Mouse (Mus musculus): ENCODE results near the gene BC005537. TPM values are rescaled to one million over a fixed set of nuclear protein-coding genes. Genes with fewer than 3 reads are reported as not detected.
"Not testable (repeated sequence)": the region's sequence is repeated elsewhere in the genome, so short reads cannot be mapped to it uniquely, and the experiment has no call there.

The BC005537 gene
- 16.0 and 20.0 TPM in 2 replicates for polyA plus RNA-seq (2015; fragmentation: Nextera tagmentation; extraction: Ambion mirVana)

DNA sequence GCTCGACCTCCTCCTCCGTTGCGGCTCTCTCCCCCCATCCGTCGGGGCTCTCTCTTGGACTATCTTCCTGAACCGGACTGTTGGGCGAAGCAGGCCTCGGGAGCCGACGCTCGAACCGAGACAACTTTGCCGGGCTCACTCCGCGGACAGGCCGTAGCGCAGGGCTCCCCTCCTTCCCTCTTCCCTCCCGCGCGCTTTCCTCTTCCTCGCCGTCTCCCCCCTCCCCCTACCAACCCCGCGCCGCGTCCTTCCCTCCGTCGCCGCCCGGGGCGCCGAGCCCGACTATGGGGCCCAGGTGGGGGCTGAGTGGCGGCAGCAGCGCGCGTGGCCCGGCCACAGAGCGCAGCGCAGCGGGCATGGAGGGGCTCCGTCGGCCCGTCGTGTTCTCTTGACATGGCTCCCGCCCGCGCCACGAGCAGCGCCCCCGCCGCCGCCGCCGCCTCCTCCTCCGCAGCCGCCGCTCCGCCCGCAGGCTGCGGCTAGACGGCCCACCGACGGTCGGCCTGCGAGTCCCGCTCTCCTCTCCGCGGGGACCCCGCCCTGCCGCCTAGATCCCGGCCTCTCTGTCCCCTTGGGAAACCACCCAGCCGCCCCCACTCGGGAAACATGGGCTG lies at the start of gene BC005537:
Gene BC005537 (plus strand): TSS at position 350 of the 614 bp plus-strand sequence.
- no peaks in the 10 kb centered on the region for H3K9me3 ChIP-seq (replicated peaks)
- WGBS, result under 1% methylated on average over 56 of the region's 74 CpGs
- H3K4me3 ChIP-seq (replicated peaks), result peak within 1 kb of the TSS; percentile 96
- no peaks in the 10 kb centered on the region for H3K27me3 ChIP-seq (replicated peaks)
- H3K9ac ChIP-seq (replicated peaks), result peak within 1 kb of the TSS; percentile 92
- peak; percentile 58 for ATAC-seq (ENCODE audit: low FRiP score)
- peak within 1 kb of the TSS; percentile 98 for H3K27ac ChIP-seq (replicated peaks)
- peak within 1 kb of the TSS; percentile 86 for H3K4me2 ChIP-seq
- peaks cover 32% of the 10 kb centered on the region for H3K4me1 ChIP-seq
- H3K36me3 ChIP-seq, result peaks cover 4% of the 10 kb centered on the region

- H3K4me2 ChIP-seq, result no peak overlapping the region
- 93% methylated on average over 3 of the region's 3 CpGs for WGBS
- no peaks in the 10 kb centered on the region for H3K27me3 ChIP-seq (replicated peaks)
- no peaks in the 10 kb centered on the region for H3K9me3 ChIP-seq (replicated peaks)
- H3K27ac ChIP-seq (replicated peaks), result no peak overlapping the region
- H3K9ac ChIP-seq (replicated peaks), result no peak overlapping the region
- no peak for ATAC-seq (ENCODE audit: low FRiP score)
- no peaks in the 10 kb centered on the region for H3K36me3 ChIP-seq
- peaks cover 6% of the 10 kb centered on the region for H3K4me1 ChIP-seq
- no peak overlapping the region for H3K4me3 ChIP-seq (replicated peaks)
Measured at GRCm38 (mm10) chr13:24756756-24757155, 44.7 kb upstream of the BC005537 start.

GRCm38 (mm10) chr13:24757820-24758564 lies 43.5 kb upstream of the BC005537 start:
- ATAC-seq (ENCODE audit: low FRiP score), result no peak
- WGBS, result 82% methylated on average over 12 of the region's 12 CpGs
- no peak overlapping the region for H3K27ac ChIP-seq (replicated peaks)
- no peaks in the 10 kb centered on the region for H3K36me3 ChIP-seq
- no peak overlapping the region for H3K4me3 ChIP-seq (replicated peaks)
- H3K27me3 ChIP-seq (replicated peaks), result no peaks in the 10 kb centered on the region
- H3K9me3 ChIP-seq (replicated peaks), result no peaks in the 10 kb centered on the region
- H3K9ac ChIP-seq (replicated peaks), result no peak overlapping the region
- no peak overlapping the region for H3K4me2 ChIP-seq
- peaks cover 13% of the 10 kb centered on the region for H3K4me1 ChIP-seq

- no peak for ATAC-seq (ENCODE audit: low FRiP score)
- Histone ChIP-seq H3K36me3 (no peaks in the 10 kb centered on the region), H3K4me1 (peaks cover 13% of the 10 kb centered on the region), H3K27ac (replicated peaks) (no peak overlapping the region), H3K4me3 (replicated peaks) (no peak overlapping the region), H3K9me3 (replicated peaks) (no peaks in the 10 kb centered on the region), H3K27me3 (replicated peaks) (no peaks in the 10 kb centered on the region), H3K9ac (replicated peaks) (no peak overlapping the region), H3K4me2 (no peak overlapping the region)
- WGBS, result 92% methylated on average over 10 of the region's 10 CpGs
Measured at GRCm38 (mm10) chr13:24759451-24759850, 42.0 kb upstream of the BC005537 start.

- Histone ChIP-seq H3K27ac (replicated peaks) (no peak overlapping the region), H3K4me2 (peak overlapping the region; percentile 84), H3K9me3 (replicated peaks) (no peaks in the 10 kb centered on the region), H3K9ac (replicated peaks) (no peak overlapping the region), H3K27me3 (replicated peaks) (no peaks in the 10 kb centered on the region), H3K4me1 (peaks cover 13% of the 10 kb centered on the region), H3K36me3 (no peaks in the 10 kb centered on the region), H3K4me3 (replicated peaks) (no peak overlapping the region)
- 61% methylated on average over 5 of the region's 5 CpGs for WGBS
- no peak for ATAC-seq (ENCODE audit: low FRiP score)
Measured at GRCm38 (mm10) chr13:24760351-24760870, 41.0 kb upstream of the BC005537 start.

DNA sequence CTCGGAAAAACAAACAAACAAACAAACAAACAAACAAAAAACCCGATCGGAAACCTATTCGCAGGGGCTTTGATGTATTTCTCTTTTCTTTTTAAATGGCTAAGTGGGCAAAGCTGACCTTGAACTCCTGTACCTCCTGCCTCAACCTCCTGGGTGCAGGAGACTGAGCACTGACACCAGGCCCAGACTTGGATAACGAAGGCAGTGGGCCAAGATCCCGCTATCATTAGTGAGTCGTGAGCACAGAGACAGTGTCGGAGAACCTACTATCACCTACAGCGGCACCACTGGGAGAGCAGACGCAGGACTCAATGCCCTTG lies 40.4 kb upstream of the BC005537 start:
- Histone ChIP-seq H3K9me3 (replicated peaks) (no peaks in the 10 kb centered on the region), H3K27ac (replicated peaks) (peak overlapping the region; percentile 73; the same call in 1 of the 2 replicates), H3K4me1 (peaks cover 13% of the 10 kb centered on the region), H3K4me2 (peak overlapping the region; percentile 84), H3K36me3 (no peaks in the 10 kb centered on the region), H3K9ac (replicated peaks) (peak overlapping the region; percentile 59), H3K27me3 (replicated peaks) (no peaks in the 10 kb centered on the region), H3K4me3 (replicated peaks) (peak overlapping the region; percentile 100)
- 9% methylated on average over 10 of the region's 10 CpGs for WGBS
- ATAC-seq (ENCODE audit: low FRiP score), result no peak; the same call in 1 of the 2 replicates

- Histone ChIP-seq H3K27me3 (replicated peaks) (no peaks in the 10 kb centered on the region), H3K36me3 (no peaks in the 10 kb centered on the region), H3K9ac (replicated peaks) (peak within 1 kb of the TSS; percentile 59), H3K4me3 (replicated peaks) (peak within 1 kb of the TSS; percentile 100), H3K4me1 (peaks cover 13% of the 10 kb centered on the region), H3K9me3 (replicated peaks) (no peaks in the 10 kb centered on the region), H3K4me2 (peak within 1 kb of the TSS; percentile 84), H3K27ac (replicated peaks) (peak within 1 kb of the TSS; percentile 73)
- ATAC-seq (ENCODE audit: low FRiP score), result peak; percentile 98
- WGBS, result 0% methylated on average over 79 of the region's 79 CpGs
Measured at GRCm38 (mm10) chr13:24761403-24762227, 39.8 kb upstream of the BC005537 start, which contains the start of gene Gmnn. TSS of gene Gmnn (minus strand) at chr13:24761923.

DNA sequence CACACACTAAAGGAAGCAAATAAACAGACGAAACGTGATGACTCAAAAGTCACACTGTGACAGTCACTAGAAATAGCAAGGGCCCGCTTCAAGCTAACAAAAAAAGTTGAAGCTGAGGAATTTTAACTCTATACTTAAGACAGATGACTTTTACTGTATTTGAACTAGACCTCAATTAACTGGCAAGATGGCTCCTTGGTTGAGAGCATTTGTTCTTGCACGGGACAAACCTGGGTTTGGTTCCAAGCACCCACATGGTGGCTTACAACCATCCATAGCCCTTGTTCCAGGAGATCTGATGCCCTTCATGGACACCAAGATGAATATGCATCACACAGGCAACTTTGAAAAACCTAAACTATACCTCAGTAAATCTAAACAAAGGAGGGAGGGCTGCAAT lies 39.2 kb upstream of the BC005537 start:
- Histone ChIP-seq H3K4me3 (replicated peaks) (peak overlapping the region; percentile 100), H3K4me2 (peak overlapping the region; percentile 84), H3K27me3 (replicated peaks) (no peaks in the 10 kb centered on the region), H3K9ac (replicated peaks) (peak overlapping the region; percentile 59), H3K27ac (replicated peaks) (peak overlapping the region; percentile 73; the same call in 1 of the 2 replicates), H3K4me1 (peaks cover 13% of the 10 kb centered on the region), H3K9me3 (replicated peaks) (no peaks in the 10 kb centered on the region), H3K36me3 (no peaks in the 10 kb centered on the region)
- no peak for ATAC-seq (ENCODE audit: low FRiP score)
- WGBS, result 47% methylated on average over 4 of the region's 4 CpGs

DNA sequence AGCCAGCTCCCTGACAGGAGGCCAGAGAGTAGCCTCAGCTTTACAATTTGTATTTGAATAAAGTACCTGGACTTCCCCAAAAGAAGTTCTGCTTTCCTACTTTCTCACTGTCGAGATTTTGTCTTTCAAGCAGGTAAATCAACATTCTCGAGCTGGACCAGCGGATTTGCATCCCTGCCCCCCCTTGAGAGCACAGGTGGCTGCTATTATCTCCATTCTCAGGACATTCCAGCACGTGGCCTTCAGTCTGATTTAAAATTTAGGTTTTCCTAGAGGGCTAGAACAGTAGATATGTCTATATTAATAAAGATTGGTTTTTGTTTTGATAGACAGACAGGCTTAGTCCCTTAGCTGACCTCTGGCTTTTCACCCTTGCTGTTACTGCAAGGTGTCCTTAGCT lies 33.6 kb upstream of the BC005537 start:
- H3K27ac ChIP-seq (replicated peaks); H3K27me3 ChIP-seq (replicated peaks); H3K4me1 ChIP-seq; H3K4me3 ChIP-seq (replicated peaks); H3K9ac ChIP-seq (replicated peaks); H3K36me3 ChIP-seq; H3K4me2 ChIP-seq; ATAC-seq (ENCODE audit: low FRiP score); H3K9me3 ChIP-seq (replicated peaks): not testable (repeated sequence)
- 76% methylated on average over 4 of the region's 4 CpGs for WGBS

GRCm38 (mm10) chr13:24771482-24771881 lies 30.0 kb upstream of the BC005537 start:
- not testable (repeated sequence) for H3K9me3 ChIP-seq (replicated peaks); H3K4me2 ChIP-seq; H3K4me1 ChIP-seq; H3K9ac ChIP-seq (replicated peaks); H3K36me3 ChIP-seq; H3K27me3 ChIP-seq (replicated peaks); H3K4me3 ChIP-seq (replicated peaks); H3K27ac ChIP-seq (replicated peaks); ATAC-seq (ENCODE audit: low FRiP score)
- 95% methylated on average over 10 of the region's 10 CpGs for WGBS

- Histone ChIP-seq H3K9me3 (replicated peaks) (no peaks in the 10 kb centered on the region), H3K27ac (replicated peaks) (no peak overlapping the region), H3K27me3 (replicated peaks) (no peaks in the 10 kb centered on the region), H3K4me3 (replicated peaks) (no peak overlapping the region), H3K4me2 (no peak overlapping the region), H3K4me1 (no peaks in the 10 kb centered on the region), H3K36me3 (no peaks in the 10 kb centered on the region), H3K9ac (replicated peaks) (no peak overlapping the region)
- ATAC-seq (ENCODE audit: low FRiP score), result no peak
- 55% methylated on average over 7 of the region's 7 CpGs for WGBS
Measured at GRCm38 (mm10) chr13:24776146-24776844, 25.2 kb upstream of the BC005537 start.
